Mouse (Mus musculus) CH12.LX (cell line): Measurements from ENCODE around the gene Topors. TPM values are rescaled to one million over a fixed set of nuclear protein-coding genes. Genes with fewer than 3 reads are reported as not detected.

Source experiments
- DNase-seq: peaks from one replicate; pipeline ENCODE4 v3.0.0-alpha.2; 2013; ENCODE audit errors: extremely low read depth
- H3K27ac ChIP-seq: 2 replicates; pipeline ENCODE4 v1.5.1; 2012; ENCODE audit warnings: low read depth, mild to moderate bottlenecking, control low read depth, moderate library complexity; ENCODE audit not compliant: insufficient read depth
- H3K27me3 ChIP-seq: replicated peaks from 2 replicates; pipeline ENCODE3; 2012; ENCODE audit warnings: inconsistent platforms
- H3K36me3 ChIP-seq, 2 experiments: replicated peaks in 1 of 2; 2 replicates each; pipeline versions ENCODE3 to v1.6.1; 2012; ENCODE audit warnings: inconsistent platforms in 1 of 2, low read length in 1 of 2, mild to moderate bottlenecking in 1 of 2, mixed read lengths in 1 of 2, moderate library complexity in 1 of 2; ENCODE audit not compliant: control insufficient read depth in 1 of 2, insufficient read depth in 1 of 2
- H3K4me1 ChIP-seq, 2 experiments: 2 replicates each; pipeline ENCODE4 v1.6.1; 2012; ENCODE audit warnings: inconsistent platforms in 1 of 2, moderate library complexity in 1 of 2; ENCODE audit not compliant: insufficient read depth in 2 of 2, control insufficient read depth in 1 of 2
- H3K4me2 ChIP-seq: 2 replicates; pipeline ENCODE4 v1.6.1; 2012; ENCODE audit warnings: low read depth, mild to moderate bottlenecking, control low read depth; ENCODE audit not compliant: poor library complexity, insufficient read depth, severe bottlenecking
- H3K4me3 ChIP-seq, 3 experiments: fragments of 150-350 bp in 1 of 3; sonication (generic) in 1 of 3; replicated peaks in 1 of 3; 2 replicates each; pipeline versions ENCODE3 to v1.5.1; 2011 to 2012; ENCODE audit warnings: low read depth in 2 of 3, low read length in 2 of 3, mild to moderate bottlenecking in 2 of 3, moderate library complexity in 2 of 3, control low read depth in 1 of 3, improper control_type of control experiment in 1 of 3, inconsistent platforms in 1 of 3, mixed read lengths in 1 of 3; ENCODE audit not compliant: poor library complexity in 1 of 3
- H3K79me2 ChIP-seq: replicated peaks from 2 replicates; pipeline ENCODE4 v1.6.1; 2012; ENCODE audit warnings: mild to moderate bottlenecking, moderate library complexity; ENCODE audit not compliant: control insufficient read depth, poor library complexity, insufficient read depth, severe bottlenecking; ENCODE audit errors: extremely low read depth
- H3K9ac ChIP-seq: 2 replicates; pipeline ENCODE4 v1.6.1; 2012; ENCODE audit warnings: low read depth, mild to moderate bottlenecking, control low read depth, moderate library complexity; ENCODE audit not compliant: insufficient read depth
- H3K9me3 ChIP-seq: replicated peaks from 2 replicates; pipeline ENCODE3; 2012; ENCODE audit warnings: low read length, inconsistent platforms, mixed read lengths
- CHD1 ChIP-seq: IDR thresholded peaks from 2 replicates; pipeline ENCODE4 v1.6.1; 2012; ENCODE audit warnings: low read depth, low read length, improper control_type of control experiment, inconsistent platforms
- CHD2 ChIP-seq: IDR thresholded peaks from 2 replicates; pipeline ENCODE4 v1.6.1; 2011; ENCODE audit warnings: low read length, improper control_type of control experiment
- CTCF ChIP-seq, 2 experiments: IDR thresholded peaks in 1 of 2; conservative IDR thresholded peaks in 1 of 2; 2 replicates each; pipeline ENCODE4 v1.5.1; 2011 to 2012; ENCODE audit warnings: low read depth in 2 of 2, low read length in 2 of 2, improper control_type of control experiment in 1 of 2, inconsistent platforms in 1 of 2, mild to moderate bottlenecking in 1 of 2, moderate library complexity in 1 of 2
- ELF1 ChIP-seq: IDR thresholded peaks from 2 replicates; pipeline ENCODE4 v1.6.1; 2014; ENCODE audit warnings: low read depth, mild to moderate bottlenecking, inconsistent platforms, low read length, improper control_type of control experiment
- GABPA ChIP-seq: IDR thresholded peaks from 2 replicates; pipeline ENCODE4 v1.6.1; 2012; ENCODE audit warnings: low read depth, low read length, improper control_type of control experiment, inconsistent platforms; ENCODE audit not compliant: insufficient replicate concordance
- HCFC1 ChIP-seq: IDR thresholded peaks from 2 replicates; pipeline ENCODE4 v1.6.1; 2012; ENCODE audit warnings: low read depth, mild to moderate bottlenecking, inconsistent platforms, low read length, improper control_type of control experiment
- JUND ChIP-seq: conservative IDR thresholded peaks from 2 replicates; pipeline ENCODE4 v1.6.1; 2011; ENCODE audit warnings: low read depth, low read length, improper control_type of control experiment
- KAT2A ChIP-seq: IDR thresholded peaks from 2 replicates; pipeline ENCODE4 v1.6.1; 2012; ENCODE audit warnings: low read length, improper control_type of control experiment, inconsistent platforms; ENCODE audit not compliant: insufficient replicate concordance
- MAZ ChIP-seq: IDR thresholded peaks from 2 replicates; pipeline ENCODE4 v1.6.1; 2012; ENCODE audit warnings: low read depth, mild to moderate bottlenecking, inconsistent platforms, low read length, improper control_type of control experiment, moderate library complexity
- MEF2A ChIP-seq: IDR thresholded peaks from 2 replicates; pipeline ENCODE4 v1.6.1; 2014; ENCODE audit warnings: low read depth, mild to moderate bottlenecking, inconsistent platforms, low read length, improper control_type of control experiment, borderline replicate concordance
- NELFE ChIP-seq: IDR thresholded peaks from 2 replicates; pipeline ENCODE4 v1.6.1; 2011; ENCODE audit warnings: low read depth, low read length, improper control_type of control experiment
- NRF1 ChIP-seq: IDR thresholded peaks from 2 replicates; pipeline ENCODE4 v1.6.1; 2014; ENCODE audit warnings: low read depth, mild to moderate bottlenecking, inconsistent platforms, low read length, improper control_type of control experiment, moderate library complexity
- PAX5 ChIP-seq: IDR thresholded peaks from 2 replicates; pipeline ENCODE4 v1.6.1; 2012; ENCODE audit warnings: low read length, inconsistent platforms, mixed read lengths
- POLR2A ChIP-seq: IDR thresholded peaks from 2 replicates; pipeline ENCODE4 v1.6.1; 2011; ENCODE audit warnings: low read depth, mild to moderate bottlenecking, improper control_type of control experiment, low read length
- POLR2AphosphoS2 ChIP-seq: IDR thresholded peaks from 2 replicates; pipeline ENCODE4 v1.6.1; 2011; ENCODE audit warnings: low read depth, low read length, improper control_type of control experiment
- RAD21 ChIP-seq: IDR thresholded peaks from 2 replicates; pipeline ENCODE4 v1.6.1; 2011; ENCODE audit warnings: low read depth, mild to moderate bottlenecking, low read length, improper control_type of control experiment, moderate library complexity
- RCOR1 ChIP-seq: conservative IDR thresholded peaks from 2 replicates; pipeline ENCODE4 v1.6.1; 2012; ENCODE audit warnings: low read depth, mild to moderate bottlenecking, inconsistent platforms, low read length, improper control_type of control experiment
- SMC3 ChIP-seq: IDR thresholded peaks from 2 replicates; pipeline ENCODE4 v1.6.1; 2011; ENCODE audit warnings: low read depth, low read length, improper control_type of control experiment
- TCF12 ChIP-seq: IDR thresholded peaks from 2 replicates; pipeline ENCODE4 v1.6.1; 2014; ENCODE audit warnings: low read depth, mild to moderate bottlenecking, inconsistent platforms, low read length, improper control_type of control experiment
- ZKSCAN1 ChIP-seq: IDR thresholded peaks from 2 replicates; pipeline ENCODE4 v1.6.1; 2012; ENCODE audit warnings: low read depth, inconsistent platforms, low read length, improper control_type of control experiment, borderline replicate concordance
- ZMIZ1 ChIP-seq: IDR thresholded peaks from 2 replicates; pipeline ENCODE4 v1.6.1; 2012; ENCODE audit warnings: low read depth, mild to moderate bottlenecking, inconsistent platforms, low read length, improper control_type of control experiment
- ZNF384 ChIP-seq: IDR thresholded peaks from 2 replicates; pipeline ENCODE4 v1.6.1; 2012; ENCODE audit warnings: low read depth, low read length, improper control_type of control experiment, inconsistent platforms
- dilution Hi-C: fragments of 300-500 bp; cut with MboI; formaldehyde crosslinking; loops from 2 replicates; pipeline ENCODE4 v1.14.3; 2020; ENCODE audit warnings: low sequenced_read_pairs; ENCODE audit not compliant: extremely low pct_unique_long_range_greater_than_20kb, extremely low pct_ligation_motif_present
- in situ Hi-C: fragments of 300-500 bp; cut with MboI; formaldehyde crosslinking; loops from 3 replicates; pipeline ENCODE4 v1.14.3; 2019; ENCODE audit warnings: low sequenced_read_pairs, low pct_ligation_motif_present, low pct_unique_long_range_greater_than_20kb, mixed read lengths
- polyA plus RNA-seq: library from polyadenylated mRNA; unstranded; fragments of >175 nt; gene quantifications from 2 replicates; pipeline ENCODE4 v1.2.1, GENCODE M21; 2012; ENCODE audit warnings: low read depth; ENCODE audit not compliant: insufficient read length
- total RNA-seq, 2 experiments: library from RNA; depleted of rRNA; stranded (reverse); fragments of 300-350 nt in 1 of 2; fragments of >200 nt in 1 of 2; gene quantifications; 2 replicates each; pipeline ENCODE4 v1.2.3; 2012 to 2014

Gene Topors
- total and polyA plus RNA-seq, 3 experiments = 23.1 to 38.9 (median 36.1) TPM

- Histone ChIP-seq H3K9ac (no peak overlapping the region), H3K4me1 (no peaks in the 10 kb centered on the region), H3K4me2 (no peak overlapping the region), H3K79me2 (no peaks in the 10 kb centered on the region), H3K27me3 (no peaks in the 10 kb centered on the region), H3K36me3 (peaks cover 0 to 19% of the 10 kb centered on the region in 2 experiments), H3K4me3 (no peak overlapping the region), H3K9me3 (no peaks in the 10 kb centered on the region), H3K27ac (no peak overlapping the region)
- dilution Hi-C loops = no loop called here
- no peak for DNase-seq
- in situ Hi-C loops = no loop called here
- TF ChIP-seq PAX5 (no peak), ZMIZ1 (no peak), KAT2A (no peak), ZNF384 (no peak), JUND (no peak), POLR2A (no peak), GABPA (no peak), ZKSCAN1 (no peak), TCF12 (no peak), SMC3 (no peak), HCFC1 (no peak), ELF1 (no peak), CHD2 (no peak), POLR2AphosphoS2 (no peak)
These were observed 15.9 kb downstream of the Topors start for GRCm38 (mm10) chr4:40253766-40254165.

- Histone ChIP-seq H3K36me3 (peaks cover 0 to 7% of the 10 kb centered on the region in 2 experiments), H3K27ac (no peak overlapping the region), H3K4me2 (no peak overlapping the region), H3K79me2 (no peaks in the 10 kb centered on the region), H3K4me1 (no peaks in the 10 kb centered on the region), H3K27me3 (no peaks in the 10 kb centered on the region), H3K9ac (no peak overlapping the region), H3K4me3 (no peak overlapping the region), H3K9me3 (no peaks in the 10 kb centered on the region)
- dilution Hi-C loops = no loop called here
- in situ Hi-C loops = no loop called here
- DNase-seq = no peak
- TF ChIP-seq RAD21 (no peak), SMC3 (no peak), CHD1 (no peak), NRF1 (no peak), ZNF384 (no peak), KAT2A (no peak), NELFE (no peak), CTCF (conservative IDR thresholded peaks at IDR 0.05 in 1 of 2, IDR thresholded peaks at IDR 0.05 in 1 of 2; ENCODE audit: low read depth in 2 of 2, low read length in 2 of 2) (no peak), JUND (no peak), MAZ (no peak), MEF2A (no peak), POLR2A (no peak), RCOR1 (no peak)
These were observed 18.7 kb downstream of the Topors start for GRCm38 (mm10) chr4:40250984-40251383.
